Mouse (Mus musculus): ENCODE data around the gene Smn1. TPM values are rescaled to one million over a fixed set of nuclear protein-coding genes. Genes with fewer than 3 reads are reported as not detected.
"Not testable (repeated sequence)": the region's sequence is repeated elsewhere in the genome, so short reads cannot be mapped to it uniquely, and the experiment has no call there.

Gene Smn1
- 10 to 100 TPM; 31.8 to 40.8 TPM for total RNA-seq (2021)
- long read RNA-seq, experiment 1, transcript Smn1-201 (9 exons, 1,222 nt): major isoform, 12 of 16 reads
- long read RNA-seq, experiment 1, partial matches to known transcripts: 2 of 16 reads
- long read RNA-seq, experiment 1, other reads (novel, unspliced or antisense): 1 of 16 reads
- long read RNA-seq, experiment 2, transcript Smn1-201 (9 exons, 1,222 nt): major isoform, 5 of 7 reads
- long read RNA-seq, experiment 2, partial matches to known transcripts: 0 of 7 reads
- long read RNA-seq, experiment 2, other reads (novel, unspliced or antisense): 2 of 7 reads

DNA sequence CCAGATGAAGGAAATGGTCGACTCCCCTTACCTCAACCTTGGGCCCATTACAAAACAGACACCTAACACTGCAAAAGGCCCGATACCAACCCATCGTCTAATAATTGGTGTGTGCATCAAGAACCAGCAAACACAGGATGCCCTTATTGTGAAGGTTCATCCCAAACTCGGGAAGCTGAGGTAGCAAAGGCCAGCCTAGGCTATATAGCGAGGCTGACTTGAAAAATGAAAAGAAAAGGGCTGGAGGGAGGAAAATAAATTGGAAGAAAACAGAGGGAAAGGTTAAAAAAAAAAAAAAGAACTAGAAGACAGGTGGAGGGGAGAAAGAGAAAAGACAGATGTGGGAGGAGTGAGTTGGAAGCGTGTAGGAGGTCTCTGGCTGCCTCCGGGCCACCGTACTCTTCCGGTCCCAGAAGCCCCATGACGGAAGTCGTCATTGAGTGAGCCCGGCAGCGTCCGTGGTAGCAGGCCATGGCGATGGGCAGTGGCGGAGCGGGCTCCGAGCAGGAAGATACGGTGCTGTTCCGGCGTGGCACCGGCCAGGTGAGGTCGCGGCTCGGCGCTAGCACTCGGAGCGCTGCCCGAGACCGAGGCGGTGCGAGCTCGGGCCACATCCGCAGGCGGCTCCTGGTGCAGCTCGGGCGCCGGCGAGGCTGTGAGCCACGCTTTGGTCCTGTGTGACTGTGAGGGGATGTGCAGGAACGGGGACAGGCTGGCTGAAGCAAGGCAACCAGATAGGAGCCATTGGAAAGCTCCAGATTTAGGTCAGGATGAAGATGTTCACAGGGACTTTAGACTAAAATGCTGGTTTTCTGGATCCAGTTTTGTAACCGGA is at the start of gene Smn1:
TSS of gene Smn1 (plus strand) at position 430 of the 835 bp plus-strand sequence.
- DNase-seq: peak; percentile 96

DNA sequence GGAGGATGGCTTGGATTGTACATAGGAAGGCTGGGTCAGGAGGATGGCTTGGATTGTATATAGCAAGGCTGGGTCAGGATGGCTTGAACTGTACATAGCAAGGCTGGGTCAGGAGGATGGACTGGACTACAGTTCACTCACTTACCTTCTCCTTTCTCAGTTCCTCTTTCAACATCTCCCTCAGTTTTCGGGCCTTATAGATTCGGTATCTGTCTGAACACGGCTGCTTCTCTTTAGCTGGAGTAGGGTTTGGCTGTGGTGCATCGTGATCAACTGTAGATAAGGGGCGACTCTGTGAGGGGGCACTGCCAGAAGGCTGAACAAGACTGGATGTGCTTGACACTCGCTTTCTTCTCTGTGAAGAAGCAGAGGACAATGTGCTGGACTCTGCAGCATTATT is 25.8 kb upstream of the Smn1 start:
- no peak for DNase-seq

DNA sequence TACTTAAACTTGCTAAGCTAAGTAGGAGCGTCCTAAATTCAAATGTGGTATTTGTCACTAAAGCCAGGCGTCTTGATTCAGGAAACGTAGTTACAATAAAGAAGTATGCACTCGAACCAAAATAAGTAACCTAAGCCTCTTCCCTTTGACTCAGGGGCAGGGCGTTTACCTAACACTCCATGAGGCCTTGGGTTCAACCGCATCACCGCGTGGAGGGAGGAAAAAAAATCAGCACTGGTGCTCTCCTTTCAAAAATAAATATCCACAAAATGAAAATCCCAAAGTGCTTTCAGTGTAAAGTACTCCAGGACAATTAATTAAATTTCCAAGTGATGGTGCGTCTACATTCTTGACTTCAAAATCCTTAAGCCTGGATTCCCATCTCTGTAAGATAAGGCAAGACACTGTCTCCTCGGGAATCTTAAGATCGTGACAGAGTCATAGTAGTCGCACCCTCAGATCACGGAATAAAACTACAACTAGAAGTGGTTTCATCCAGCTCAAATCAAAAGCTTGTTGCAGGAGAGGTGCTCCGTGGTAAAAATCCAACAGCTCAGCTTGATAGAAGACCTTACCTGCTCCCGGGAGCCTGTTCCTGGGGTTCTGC is 21.5 kb upstream of the Smn1 start:
- no peak for DNase-seq

DNA sequence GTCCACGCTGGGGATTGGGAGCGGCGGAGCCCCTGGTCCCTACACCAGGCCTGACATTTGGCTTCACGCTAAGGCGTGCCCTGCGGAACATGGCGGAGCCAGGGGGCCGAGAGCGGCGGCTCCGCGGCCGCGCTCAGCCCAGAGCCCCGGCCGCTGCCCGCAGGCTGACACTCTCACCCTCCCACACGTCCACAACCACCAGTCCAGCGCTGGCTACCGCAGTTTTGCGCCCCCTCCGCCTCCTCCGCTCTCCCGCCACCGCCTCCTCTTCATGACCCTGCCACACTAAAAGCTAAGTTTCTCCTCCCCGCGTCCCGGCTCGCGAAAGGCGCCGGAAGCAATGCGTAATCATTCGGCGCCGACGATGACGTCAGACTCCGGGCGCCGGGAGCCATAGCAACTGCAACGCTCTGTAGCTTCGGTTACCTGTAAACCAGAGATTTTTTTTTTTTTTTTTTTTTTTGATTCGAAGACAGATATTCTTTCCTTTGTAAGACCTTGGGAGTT is 20.9 kb upstream of the Smn1 start, which contains the start of gene Bdp1:
TSS of gene Bdp1 (minus strand) at position 323 of the 507 bp plus-strand sequence.
- peak; percentile 95 for DNase-seq

DNA sequence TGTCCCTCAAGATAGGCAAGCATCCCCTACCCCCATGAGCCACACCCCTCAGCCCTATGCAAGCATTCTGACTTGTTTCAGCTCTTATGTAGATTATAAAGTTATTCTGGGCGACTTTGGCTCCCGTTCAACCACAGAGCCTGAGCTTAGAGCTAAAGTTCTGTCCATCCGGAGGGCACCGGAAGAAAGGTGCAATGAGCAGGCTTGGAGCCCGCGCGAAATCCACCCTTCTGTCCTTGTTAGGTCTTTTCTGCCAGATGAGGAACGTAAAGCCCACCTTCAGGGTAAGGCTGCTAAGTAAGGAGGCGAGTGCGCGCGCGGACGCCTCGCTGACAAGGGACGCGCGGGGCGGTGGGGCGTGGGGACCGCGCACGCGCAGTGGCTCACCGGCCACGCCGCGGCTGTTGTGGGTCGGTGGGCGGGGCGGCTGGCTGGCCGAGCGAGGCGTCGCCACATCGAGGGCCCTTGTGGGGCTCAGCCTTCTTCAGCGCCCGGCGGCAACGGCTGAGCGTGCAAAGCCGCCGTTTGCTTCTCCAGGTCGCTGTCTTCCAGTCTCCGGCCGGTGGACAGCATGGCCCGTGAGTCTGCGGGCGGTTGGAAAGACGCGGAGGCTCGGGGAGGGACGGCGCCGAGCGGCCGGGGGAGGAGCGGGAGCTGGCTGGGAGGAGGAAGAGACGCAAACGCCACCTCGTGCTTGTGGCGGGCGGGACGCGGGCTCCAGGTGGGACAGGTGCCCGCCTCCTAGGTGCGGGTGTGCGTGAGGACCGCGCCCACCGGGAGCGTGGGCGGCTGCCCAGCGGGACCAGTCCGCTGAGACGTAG is 16.8 kb upstream of the Smn1 start, which contains the start of gene Serf1:
TSS of gene Serf1 (plus strand) at position 361 of the 821 bp plus-strand sequence.
- DNase-seq: peak; percentile 90 to 92

DNA sequence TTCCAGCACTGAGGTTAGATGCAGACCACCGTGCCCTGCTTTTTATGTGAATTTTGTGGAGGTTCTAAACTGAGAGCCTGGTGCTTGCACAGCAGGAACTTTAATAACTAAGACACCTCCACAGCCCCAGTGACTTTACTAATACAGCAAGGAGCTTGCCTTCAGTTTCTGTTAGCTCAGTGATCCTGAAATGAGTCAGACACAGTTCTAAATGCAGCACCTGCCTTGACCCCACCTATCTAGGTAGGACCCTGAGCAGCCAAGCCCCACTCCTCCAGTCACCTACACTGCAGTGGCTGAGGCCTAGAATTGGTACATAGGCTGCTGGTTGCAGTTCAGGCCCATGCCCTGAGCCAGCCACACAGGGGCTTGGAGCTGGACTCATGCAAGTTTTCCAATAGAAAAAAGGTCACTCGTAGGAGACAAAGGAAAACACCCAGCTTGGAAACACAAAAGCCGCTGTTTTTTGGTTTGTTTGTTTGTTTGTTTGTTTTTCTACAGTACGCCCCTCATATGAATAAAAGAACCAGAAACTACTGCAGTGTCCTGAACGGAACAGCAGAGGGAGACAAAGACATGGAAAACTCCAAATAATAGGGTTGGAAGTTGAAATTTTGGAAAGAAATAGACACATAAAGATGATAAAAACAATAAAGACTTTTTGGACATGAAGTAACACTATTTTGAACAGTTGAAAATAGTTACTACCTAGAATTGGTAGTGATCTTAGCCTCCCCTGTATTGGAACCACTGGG is 12.3 kb upstream of the Smn1 start:
- no peak for DNase-seq

DNA sequence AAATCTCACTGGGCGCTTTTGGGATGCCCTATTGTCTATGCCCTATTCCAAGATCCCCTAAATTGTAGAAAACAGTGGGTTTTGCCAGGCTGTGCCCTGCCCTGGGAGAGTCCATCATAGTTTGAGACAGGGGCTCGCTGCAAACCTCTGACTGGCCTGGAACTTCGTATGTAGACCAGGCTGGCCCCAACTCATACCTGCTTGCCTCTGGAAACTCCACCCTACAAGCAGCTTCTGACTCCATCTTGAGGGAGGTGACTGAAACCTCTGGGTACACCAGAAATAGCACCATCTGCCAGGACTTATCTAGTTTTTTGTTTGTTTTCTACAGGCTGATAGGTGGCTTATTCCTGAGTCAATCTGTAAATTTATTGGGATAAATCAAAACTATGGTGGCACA is 682 bp upstream of the Smn1 start:
- DNase-seq: no peak

DNA sequence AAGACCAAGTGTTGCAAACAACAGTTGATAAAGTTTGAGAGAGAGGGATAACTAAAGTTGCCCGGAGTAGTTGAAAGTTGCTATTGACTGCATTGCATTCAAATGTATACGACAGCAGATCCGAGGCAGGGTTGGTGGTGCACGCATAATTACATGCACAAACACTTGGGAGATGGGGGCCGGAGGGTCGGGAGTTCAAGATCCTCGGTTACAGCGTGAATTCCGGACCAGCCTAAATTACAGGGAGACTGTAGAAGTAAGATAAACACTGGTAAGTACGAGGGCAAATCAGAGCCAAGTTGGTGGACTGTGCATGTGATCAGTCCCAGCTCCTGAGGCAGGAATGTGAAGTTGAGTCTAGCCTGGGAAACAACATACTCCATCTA is 599 bp downstream of the Smn1 start:
- no peak for DNase-seq

DNA sequence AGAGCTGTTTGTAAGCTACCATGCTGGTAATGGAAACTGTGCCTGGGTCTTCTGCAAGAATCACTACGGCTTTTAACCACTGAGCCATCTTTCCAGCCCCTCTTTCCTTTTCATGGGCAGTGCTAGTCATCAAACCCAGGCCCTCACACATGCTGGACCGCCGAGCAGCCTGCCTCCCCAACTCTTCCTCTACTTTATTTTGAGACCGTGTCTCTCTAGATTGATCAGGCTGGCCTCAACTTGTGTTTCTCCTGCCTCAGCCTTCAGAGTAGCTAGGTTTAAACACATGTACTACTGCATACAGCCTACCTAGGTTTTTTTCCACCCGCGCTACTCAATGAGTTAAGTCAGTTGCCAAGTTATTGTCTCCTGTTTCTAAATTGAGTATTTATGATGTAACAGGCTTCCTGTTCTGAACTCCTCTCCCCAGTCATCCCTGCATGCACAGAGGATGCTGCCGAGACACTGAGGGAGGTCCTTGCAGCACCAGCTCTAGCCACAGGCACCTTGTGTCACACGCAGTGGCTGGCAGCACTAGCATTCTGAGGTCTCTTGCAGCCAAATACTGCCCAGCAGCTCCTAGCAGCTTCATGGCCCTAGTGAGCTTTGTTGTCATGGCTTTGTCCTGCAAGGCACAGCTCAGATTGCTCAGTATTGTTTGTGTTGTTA is 17.1 kb downstream of the Smn1 start:
- no peak for DNase-seq

DNA sequence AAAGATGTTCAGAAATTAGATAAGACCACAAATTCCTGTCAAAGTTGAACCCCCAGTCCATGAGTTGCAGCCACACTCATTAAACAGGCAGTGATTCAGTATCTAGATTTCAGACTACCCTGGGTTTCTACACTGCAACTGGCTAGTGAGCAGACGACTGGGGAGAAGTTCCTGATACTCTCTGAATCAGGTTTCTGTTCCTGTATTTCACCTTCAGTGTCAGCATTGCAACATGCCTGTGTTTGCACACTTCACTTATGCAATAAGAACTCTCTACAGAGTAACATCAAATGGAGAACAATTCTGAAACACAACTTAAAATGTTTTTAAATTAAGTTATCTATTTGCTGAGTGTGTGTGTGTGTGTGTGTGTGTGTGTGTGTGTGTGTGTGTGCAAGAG is 28.0 kb downstream of the Smn1 start:
- no peak for DNase-seq

DNA sequence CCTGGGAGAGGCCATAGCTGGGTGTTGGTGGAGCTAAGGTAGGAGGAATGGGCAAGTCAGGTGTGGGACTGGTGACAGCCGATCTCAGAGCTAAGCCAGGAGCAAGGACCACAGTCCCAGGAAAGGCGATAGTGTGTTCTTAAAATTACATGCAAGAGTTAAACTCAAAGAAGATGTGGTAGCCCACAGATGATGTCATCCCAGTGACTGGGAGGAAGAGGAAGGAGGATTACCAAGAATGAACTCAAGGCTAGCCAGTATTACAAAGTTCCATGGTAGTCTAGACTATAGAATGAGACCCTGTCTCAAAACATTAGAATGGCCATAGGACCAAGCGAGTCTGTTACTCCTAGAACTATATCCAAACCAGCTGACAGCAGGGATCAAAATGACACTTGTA is 32.0 kb downstream of the Smn1 start:
- no peak for DNase-seq

DNA sequence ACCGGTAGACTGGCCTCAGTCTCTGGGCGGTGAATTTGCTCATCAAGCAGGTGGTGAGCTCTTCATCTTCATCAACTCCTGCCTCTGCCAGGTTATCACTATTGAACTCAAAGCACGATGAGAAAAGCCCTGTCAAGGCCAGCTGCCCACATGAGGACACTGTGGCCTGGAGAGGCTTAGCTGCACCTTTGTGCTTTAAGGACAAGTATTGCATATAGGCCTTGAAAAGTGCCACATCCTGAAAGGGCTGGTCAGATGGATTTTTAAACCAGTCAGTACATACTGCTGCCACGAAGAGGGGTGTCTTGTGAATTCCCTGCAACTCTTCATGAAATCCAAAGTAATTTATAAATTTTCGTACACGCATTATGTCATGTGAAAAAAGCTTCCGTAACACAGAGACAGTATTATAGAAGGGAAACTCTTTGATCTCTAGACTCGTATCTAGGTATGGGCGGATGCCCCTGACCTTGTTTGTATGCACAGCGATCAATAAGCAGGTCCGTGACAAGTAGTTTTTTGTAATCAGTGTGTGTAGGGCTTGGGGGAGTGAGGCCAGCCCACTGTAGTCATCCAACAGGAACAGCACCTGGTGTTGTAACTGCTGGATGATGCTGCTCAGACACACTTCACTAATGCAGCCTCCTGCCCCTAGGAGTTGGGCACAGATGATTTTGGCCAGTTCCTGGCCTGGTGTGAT is 36.7 kb downstream of the Smn1 start:
- not testable (repeated sequence) for DNase-seq

DNA sequence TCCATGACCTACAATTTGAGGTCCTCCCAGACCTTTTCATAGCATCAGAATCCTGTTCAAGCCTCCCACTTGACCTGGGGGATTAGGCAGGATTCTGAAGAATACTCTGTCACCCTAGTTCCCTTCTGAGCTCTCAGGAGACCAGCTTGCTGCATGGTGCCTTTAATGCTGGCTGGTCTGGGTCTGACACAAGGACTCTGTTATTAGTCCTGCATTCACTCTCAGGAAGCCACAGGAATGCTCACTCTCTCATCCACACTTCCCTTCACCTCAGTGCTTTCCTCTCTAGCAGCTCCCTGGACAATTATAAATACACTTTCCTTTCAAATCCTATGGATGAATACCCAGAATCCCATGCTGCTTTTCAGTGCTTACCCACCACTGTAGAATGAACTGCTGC is 37.8 kb downstream of the Smn1 start:
- not testable (repeated sequence) for DNase-seq

DNA sequence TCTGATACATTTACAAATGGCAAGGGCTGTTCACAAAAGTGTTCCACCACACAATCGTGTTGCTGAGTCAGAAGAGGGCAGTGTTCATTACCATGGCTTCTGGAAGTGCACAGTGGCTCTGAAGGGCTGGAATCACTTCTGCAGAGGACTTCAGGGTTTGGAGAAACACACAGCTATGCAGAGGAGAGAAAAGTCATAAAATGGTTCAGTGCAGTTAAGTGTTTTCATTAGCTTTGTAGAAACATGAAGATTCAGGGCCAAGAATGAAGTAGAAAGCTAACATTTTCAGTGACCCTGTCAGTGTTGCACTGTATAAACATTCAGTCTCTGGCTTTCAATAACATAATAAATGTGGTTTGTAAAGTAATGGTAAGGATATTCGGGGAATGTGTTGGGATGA is 41.7 kb downstream of the Smn1 start:
- not testable (repeated sequence) for DNase-seq

DNA sequence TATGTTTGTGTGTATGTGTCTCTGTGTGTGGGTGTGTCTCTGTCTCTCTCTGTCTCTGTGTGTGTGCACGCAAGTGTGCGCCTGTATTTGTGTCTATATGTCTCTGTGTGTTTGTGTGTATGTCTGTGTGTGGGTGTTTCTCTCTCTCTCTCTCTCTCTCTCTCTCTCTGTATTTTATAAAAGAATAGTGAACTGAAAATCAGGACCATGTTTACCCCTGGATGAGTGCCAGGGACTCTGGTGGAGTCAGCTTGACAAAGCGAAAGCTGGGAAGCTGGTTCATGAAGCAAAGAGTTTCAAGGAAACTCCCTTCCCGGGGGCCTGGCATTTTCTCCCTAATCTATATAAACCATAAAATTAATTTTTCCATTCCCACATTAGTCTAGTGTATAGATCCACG is 49.7 kb downstream of the Smn1 start:
- DNase-seq: not testable (repeated sequence)

DNA sequence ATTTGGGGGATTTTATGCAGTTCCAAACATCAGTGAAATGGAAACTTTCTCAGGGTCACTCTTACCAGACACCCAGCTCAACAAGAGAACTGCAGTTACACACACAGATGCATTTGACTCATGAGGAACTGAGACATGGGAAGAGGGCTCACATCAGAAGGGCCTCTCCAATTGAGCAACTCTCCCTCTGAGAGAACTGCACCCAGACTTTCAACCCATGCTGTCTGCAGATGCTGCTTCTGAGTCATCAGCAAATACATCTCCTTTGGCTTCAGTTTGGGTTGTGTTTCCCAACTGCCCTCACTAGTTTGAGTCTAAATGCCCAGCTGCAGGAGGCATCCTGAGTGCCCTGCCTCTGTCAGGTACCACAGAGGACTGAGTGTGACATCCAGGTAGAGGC is 58.5 kb downstream of the Smn1 start:
- DNase-seq: not testable (repeated sequence)

All from adrenal gland, postnatal 36 days (tissue).